In the genomic region with DNA sequence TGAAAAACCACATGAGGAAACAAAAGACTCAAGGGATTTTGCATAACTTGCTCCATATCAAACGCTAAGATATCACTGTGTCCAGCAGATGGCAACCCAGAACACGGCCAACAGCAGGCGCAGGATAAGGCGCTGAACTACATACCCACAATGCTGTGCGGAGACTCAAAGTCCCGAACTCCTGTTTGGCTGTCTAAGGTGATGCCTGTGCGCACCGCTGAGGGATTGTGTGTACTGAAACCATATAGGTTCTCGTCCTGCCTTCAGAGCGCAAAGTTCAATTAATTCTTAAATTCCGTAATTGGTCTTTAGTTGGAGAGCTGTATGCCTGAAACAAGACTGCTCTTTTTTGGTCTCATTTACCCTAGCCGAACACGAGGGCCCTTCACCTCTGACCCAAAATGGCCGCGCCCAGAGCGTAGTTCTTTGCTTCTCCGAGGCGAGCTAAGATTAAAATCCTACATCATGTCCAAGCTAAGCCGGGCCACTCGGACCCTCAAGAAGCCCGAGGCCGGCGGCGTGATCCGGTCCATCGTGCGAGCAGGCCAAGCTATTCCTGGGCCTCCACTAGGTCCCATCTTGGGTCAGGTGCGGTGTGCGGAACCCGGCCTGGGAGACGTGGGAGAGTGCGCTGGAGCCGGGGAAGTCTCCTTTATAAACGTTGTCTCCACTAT, we compare ENCODE assay signal across 8 mouse cellular contexts. TPM values are rescaled to one million over a fixed set of nuclear protein-coding genes. Genes with fewer than 3 reads are reported as not detected.
DNase-seq lines count a peak whose midpoint lies in the region; ATAC-seq lines count a peak whose summit lies in the region.

Mrpl11 (plus strand) TSS at position 220 of the 674 bp plus-strand sequence.

- peak within 1 kb of the TSS; percentile 71 for H3K4me3 ChIP-seq in forebrain, embryonic 14.5 days (ENCODE audit: low read depth, low read length)
- peak within 1 kb of the TSS; percentile 85 for H3K4me3 ChIP-seq in neural tube, embryonic 15.5 days (replicated peaks)

- under 1% methylated on average over 34 of the region's 34 CpGs for WGBS in forebrain, embryonic 14.5 days
- under 1% methylated on average over 34 of the region's 34 CpGs for WGBS in neural tube, embryonic 15.5 days

- H3K27me3 ChIP-seq in forebrain, embryonic 14.5 days (replicated peaks; ENCODE audit: control insufficient read depth, insufficient read depth, low read length): no peaks in the 10 kb centered on the region
- no peaks in the 10 kb centered on the region for H3K27me3 ChIP-seq in neural tube, embryonic 15.5 days (replicated peaks)

- H3K4me2 ChIP-seq in forebrain, embryonic 14.5 days (ENCODE audit: low read length): peak within 1 kb of the TSS; percentile 69
- peak within 1 kb of the TSS; percentile 73 for H3K4me2 ChIP-seq in neural tube, embryonic 15.5 days

- H3K27ac ChIP-seq in forebrain, embryonic 14.5 days (ENCODE audit: low read depth, low read length): peak within 1 kb of the TSS; percentile 67
- peak within 1 kb of the TSS; percentile 87 for H3K27ac ChIP-seq in neural tube, embryonic 15.5 days (replicated peaks)

- H3K36me3 ChIP-seq in forebrain, embryonic 14.5 days (ENCODE audit: control insufficient read depth, insufficient read depth, low read length): peaks cover 24% of the 10 kb centered on the region
- peaks cover 25% of the 10 kb centered on the region for H3K36me3 ChIP-seq in neural tube, embryonic 15.5 days

- no peaks in the 10 kb centered on the region for H3K9me3 ChIP-seq in forebrain, embryonic 14.5 days (replicated peaks; ENCODE audit: control insufficient read depth, low read length)
- H3K9me3 ChIP-seq in neural tube, embryonic 15.5 days (replicated peaks): no peaks in the 10 kb centered on the region

- DNase-seq in ES-CJ7 (ENCODE audit: low read depth, low spot score): peak; percentile 97
- peak; percentile 86 for DNase-seq in cerebellum, adult 11 months
- DNase-seq in forebrain, embryonic 14.5 days (ENCODE audit: low spot score): peak; percentile 98
- peak; percentile 86 to 88 for DNase-seq in heart, postnatal 14 days
- peak; percentile 94 for DNase-seq in layer of hippocampus, adult 11-12 months (ENCODE audit: low spot score)
- peak; percentile 91 to 94 for DNase-seq in lung, adult 18-20 months
- peak; percentile 89 for DNase-seq in testis, postnatal 14 days (ENCODE audit: low spot score)

- H3K4me1 ChIP-seq in forebrain, embryonic 14.5 days (ENCODE audit: control insufficient read depth, insufficient read depth, low read length): peaks cover 7% of the 10 kb centered on the region; the same call in 1 of the 2 replicates
- H3K4me1 ChIP-seq in neural tube, embryonic 15.5 days: peaks cover 16% of the 10 kb centered on the region

- ATAC-seq in forebrain, embryonic 14.5 days: peak; percentile 98
- ATAC-seq in neural tube, embryonic 15.5 days (ENCODE audit: low FRiP score): peak; percentile 95

- peak within 1 kb of the TSS; percentile 74 for H3K9ac ChIP-seq in forebrain, embryonic 14.5 days (ENCODE audit: low read length)
- peak within 1 kb of the TSS; percentile 90 for H3K9ac ChIP-seq in neural tube, embryonic 15.5 days (replicated peaks)

- intact Hi-C loops in heart, postnatal 14 days (cut with DNase I): loop anchor here (2.0 kb wide), 1 partner anchor 335 kb away; no protein-coding TSS in a partner anchor

RNA-seq across cellular contexts. Expression of gene Mrpl11, which starts in this region (rescaled TPM):
- 145 and 148 TPM in 2 replicates for polyA plus RNA-seq in forebrain, embryonic 14.5 days (2014; fragmentation: Nextera tagmentation; extraction: Ambion mirVana)
- 10 to 100 TPM; 54.4 to 59.0 TPM for total RNA-seq in heart, postnatal 14 days (2021)
- polyA plus RNA-seq in neural tube, embryonic 15.5 days (2015; fragmentation: Nextera tagmentation; extraction: Ambion mirVana): 97.3 and 105 TPM in 2 replicates

Comparison
In these comparisons a context has a peak if more than half of its experiments do, and no peak if none do; other contexts are left out.
1. Peak in every context shown above with its lines: DNase-seq, ATAC-seq, H3K4me3 ChIP-seq and H3K27ac ChIP-seq.